Mouse (Mus musculus) hindbrain, embryonic 15.5 days (tissue): ENCODE data around the gene Adamts4. TPM values are rescaled to one million over a fixed set of nuclear protein-coding genes. Genes with fewer than 3 reads are reported as not detected.
A peak's percentile ranks its signal among the peaks of the same experiment; 100 is the strongest.

Experiments used
- ATAC-seq: fragments of 200-750 bp; cut with Nextera tagmentation; 2 replicates; pipeline ENCODE4 v1.8.0; 2017; ENCODE audit warnings: low read depth, moderate number of reproducible peaks, moderate TSS enrichment; ENCODE audit not compliant: low FRiP score
- H3K27ac ChIP-seq: fragments of 300-500 bp; sonication (generic); replicated peaks from 2 replicates; pipeline ENCODE4 v1.5.1; 2015; ENCODE audit warnings: mild to moderate bottlenecking, inconsistent platforms
- H3K27me3 ChIP-seq: fragments of 300-500 bp; sonication (generic); 2 replicates; pipeline ENCODE4 v1.6.1; 2015; ENCODE audit warnings: control low read depth, inconsistent platforms
- H3K36me3 ChIP-seq: fragments of 300-500 bp; sonication (generic); 2 replicates; pipeline ENCODE4 v1.6.1; 2015; ENCODE audit warnings: control low read depth, inconsistent platforms
- H3K4me1 ChIP-seq: fragments of 300-500 bp; sonication (generic); replicated peaks from 2 replicates; pipeline ENCODE4 v1.6.1; 2015; ENCODE audit warnings: control low read depth, inconsistent platforms
- H3K4me2 ChIP-seq: fragments of 300-500 bp; sonication (generic); 2 replicates; pipeline ENCODE4 v1.6.1; 2015; ENCODE audit warnings: moderate library complexity, mild to moderate bottlenecking, inconsistent platforms
- H3K4me3 ChIP-seq: fragments of 300-500 bp; sonication (generic); 2 replicates; pipeline ENCODE4 v1.5.1; 2015; ENCODE audit warnings: mild to moderate bottlenecking, inconsistent platforms
- H3K9ac ChIP-seq: fragments of 300-500 bp; sonication (generic); 2 replicates; pipeline ENCODE4 v1.6.1; 2015; ENCODE audit warnings: inconsistent platforms
- H3K9me3 ChIP-seq: fragments of 300-500 bp; sonication (generic); 2 replicates; pipeline ENCODE4 v1.6.1; 2016; ENCODE audit warnings: control low read depth, inconsistent platforms
- WGBS: fragments of 180-500 bp; shearing (Covaris S2); methylation state at CpG from one replicate; pipeline ENCODE4 v1.1.7; 2015; 5-methylcytosine and 5-hydroxymethylcytosine counted together
- polyA plus RNA-seq: library from polyadenylated mRNA; unstranded; fragments of >200 nt; fragmentation: Nextera tagmentation; extraction: Ambion mirVana; gene quantifications from 2 replicates; pipeline ENCODE4 v1.2.1, GENCODE M21; 2015

Adamts4 gene
- polyA plus RNA-seq, 1 experiment from 2014 or later = 6.2 TPM

DNA sequence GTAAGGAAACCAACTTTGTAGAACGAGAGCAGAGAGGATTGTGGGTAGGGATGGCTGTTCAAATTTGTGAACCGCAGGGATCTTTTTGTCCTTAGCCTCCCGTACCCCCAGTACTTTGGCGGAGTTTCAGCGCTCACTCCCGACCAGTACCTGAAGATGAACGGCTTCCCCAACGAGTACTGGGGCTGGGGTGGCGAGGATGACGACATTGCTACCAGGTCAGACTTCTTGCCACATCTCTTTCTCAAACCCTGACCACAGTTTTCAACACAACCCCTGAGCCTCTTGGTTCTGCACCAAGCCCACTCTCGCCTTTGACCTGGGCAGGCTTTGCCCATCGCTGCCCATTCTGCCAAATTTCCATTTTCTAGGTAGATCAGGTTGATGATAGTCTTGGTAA lies 23.9 kb downstream of the Adamts4 start:
- Histone ChIP-seq H3K4me2 (no peak overlapping the region), H3K27ac (no peak overlapping the region), H3K9me3 (no peaks in the 10 kb centered on the region), H3K27me3 (no peaks in the 10 kb centered on the region), H3K4me3 (no peak overlapping the region), H3K9ac (no peak overlapping the region), H3K4me1 (peaks cover 28% of the 10 kb centered on the region), H3K36me3 (peaks cover 45% of the 10 kb centered on the region)
- WGBS = 90% methylated on average over 12 of the region's 12 CpGs
- ATAC-seq = no peak

DNA sequence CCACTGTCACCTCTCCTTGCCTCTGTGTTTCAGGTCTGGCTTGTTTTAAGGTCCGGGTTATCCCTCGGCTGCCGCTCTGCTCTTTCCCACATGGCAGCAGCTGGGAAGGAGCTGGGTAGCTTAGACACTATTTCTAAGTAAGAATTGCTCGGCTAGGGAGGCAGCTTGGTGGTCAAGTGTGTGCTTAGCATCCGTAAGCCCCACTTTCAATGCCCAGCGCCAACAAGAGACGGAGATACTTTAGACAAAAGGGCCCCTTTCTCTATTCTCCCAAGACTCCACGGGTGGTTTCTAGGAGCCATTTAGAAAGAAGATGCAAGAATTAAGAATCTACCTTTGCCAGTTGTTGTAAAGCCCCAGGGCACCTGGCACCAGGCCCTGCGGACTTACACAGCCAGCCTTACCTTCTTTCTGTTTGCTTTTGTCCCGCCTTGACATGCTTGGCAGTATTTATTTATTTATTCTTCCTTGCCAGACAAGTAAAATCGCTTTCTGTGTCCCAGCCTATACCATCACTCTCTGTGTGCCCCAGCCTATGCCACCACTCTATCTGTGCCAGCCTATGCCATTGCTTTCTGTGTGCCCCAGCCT lies 25.0 kb downstream of the Adamts4 start:
- Histone ChIP-seq H3K9me3 (no peaks in the 10 kb centered on the region), H3K4me2 (no peak overlapping the region), H3K27ac (no peak overlapping the region), H3K9ac (no peak overlapping the region), H3K4me3 (no peak overlapping the region), H3K27me3 (no peaks in the 10 kb centered on the region), H3K36me3 (peaks cover 45% of the 10 kb centered on the region), H3K4me1 (peaks cover 30% of the 10 kb centered on the region)
- ATAC-seq = no peak
- 74% methylated on average over 11 of the region's 11 CpGs for WGBS

DNA sequence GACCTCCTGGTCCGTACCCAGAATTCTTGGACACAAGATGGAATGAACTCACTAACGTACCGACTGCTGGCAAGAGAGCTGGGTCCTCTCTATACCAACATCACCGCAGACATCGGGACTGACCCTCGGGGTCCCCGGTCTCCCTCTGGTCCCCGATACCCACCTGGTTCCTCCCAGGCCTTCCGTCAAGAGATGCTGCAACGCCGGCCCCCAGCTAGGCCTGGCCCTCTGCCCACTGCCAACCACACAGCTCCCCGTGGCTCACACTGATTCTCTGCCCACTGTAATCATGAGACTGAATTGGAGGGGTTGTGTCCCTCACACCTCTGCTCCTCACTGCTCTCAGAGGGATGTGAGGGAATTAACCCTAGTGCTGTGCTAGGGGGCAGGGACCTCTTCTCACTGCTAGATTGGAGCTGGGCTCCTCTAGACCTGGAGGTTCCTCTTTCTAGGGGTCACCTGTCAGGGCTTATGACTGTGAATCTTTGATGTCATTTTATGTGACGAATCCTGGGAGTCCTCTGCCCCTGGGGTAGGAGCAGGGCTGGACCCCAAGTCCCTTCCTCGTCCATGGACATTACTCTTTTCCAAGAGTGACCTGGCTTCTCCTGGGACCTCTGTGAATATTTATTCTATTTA lies 26.0 kb downstream of the Adamts4 start:
- Histone ChIP-seq H3K4me3 (no peak overlapping the region), H3K4me1 (peaks cover 28% of the 10 kb centered on the region), H3K4me2 (no peak overlapping the region), H3K9ac (no peak overlapping the region), H3K27me3 (no peaks in the 10 kb centered on the region), H3K27ac (no peak overlapping the region), H3K9me3 (no peaks in the 10 kb centered on the region), H3K36me3 (peaks cover 45% of the 10 kb centered on the region)
- no peak for ATAC-seq
- WGBS = 91% methylated on average over 14 of the region's 14 CpGs

DNA sequence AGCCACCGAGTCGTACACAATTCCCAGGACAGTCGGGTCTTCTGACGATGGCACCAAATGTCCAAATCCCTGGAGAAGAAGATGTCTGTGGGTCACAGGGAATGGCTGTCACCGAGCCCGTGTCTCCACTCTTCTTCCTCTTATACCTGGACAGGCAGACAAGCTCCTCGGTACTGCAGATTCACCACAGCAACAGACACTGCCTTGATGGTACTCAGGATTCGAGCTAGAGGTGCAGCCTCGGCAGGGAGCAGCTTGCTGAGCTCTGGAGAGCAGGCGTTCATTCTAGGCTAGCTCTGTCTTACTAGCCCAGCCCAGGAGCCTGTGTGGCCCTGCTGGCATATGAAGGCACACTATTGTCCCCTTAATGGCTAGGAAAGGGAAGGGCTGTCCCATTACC lies 27.5 kb downstream of the Adamts4 start:
- no peak overlapping the region for H3K27ac ChIP-seq
- H3K27me3 ChIP-seq = no peaks in the 10 kb centered on the region
- peaks cover 47% of the 10 kb centered on the region for H3K36me3 ChIP-seq
- peaks cover 26% of the 10 kb centered on the region for H3K4me1 ChIP-seq
- no peak overlapping the region for H3K4me2 ChIP-seq
- ATAC-seq = no peak
- H3K4me3 ChIP-seq = no peak overlapping the region
- H3K9me3 ChIP-seq = no peaks in the 10 kb centered on the region
- H3K9ac ChIP-seq = no peak overlapping the region
- 86% methylated on average over 10 of the region's 10 CpGs for WGBS

- Histone ChIP-seq H3K9me3 (no peaks in the 10 kb centered on the region), H3K4me3 (no peak overlapping the region), H3K4me1 (peaks cover 26% of the 10 kb centered on the region), H3K27ac (no peak overlapping the region), H3K27me3 (no peaks in the 10 kb centered on the region), H3K9ac (no peak overlapping the region), H3K36me3 (peaks cover 43% of the 10 kb centered on the region), H3K4me2 (no peak overlapping the region)
- no peak for ATAC-seq
- 94% methylated on average over 8 of the region's 8 CpGs for WGBS
These were observed 28.2 kb downstream of the Adamts4 start for GRCm38 (mm10) chr1:171278436-171278835.

- H3K4me3 ChIP-seq = no peak overlapping the region
- H3K27me3 ChIP-seq = no peaks in the 10 kb centered on the region
- WGBS = 89% methylated on average over 14 of the region's 14 CpGs
- ATAC-seq = no peak
- H3K9me3 ChIP-seq = no peaks in the 10 kb centered on the region
- 0 out of 2 replicates have a peak overlapping the region, but pooled peaks have one; percentile 73 for H3K4me2 ChIP-seq
- peaks cover 42% of the 10 kb centered on the region for H3K36me3 ChIP-seq
- H3K9ac ChIP-seq = no peak overlapping the region
- peaks cover 26% of the 10 kb centered on the region for H3K4me1 ChIP-seq
- no peak overlapping the region for H3K27ac ChIP-seq
These were observed 28.9 kb downstream of the Adamts4 start for GRCm38 (mm10) chr1:171279012-171279705.

- Histone ChIP-seq H3K9me3 (no peaks in the 10 kb centered on the region), H3K27ac (no peak overlapping the region), H3K9ac (no peak overlapping the region), H3K4me1 (peaks cover 26% of the 10 kb centered on the region), H3K36me3 (peaks cover 42% of the 10 kb centered on the region), H3K27me3 (no peaks in the 10 kb centered on the region), H3K4me2 (peak overlapping the region; percentile 73), H3K4me3 (peak overlapping the region; percentile 67)
- no peak for ATAC-seq
- 60% methylated on average over 5 of the region's 5 CpGs for WGBS
These were observed 29.5 kb downstream of the Adamts4 start for GRCm38 (mm10) chr1:171279721-171280120.

GRCm38 (mm10) chr1:171280250-171280915 lies 30.2 kb downstream of the Adamts4 start:
- Histone ChIP-seq H3K27me3 (no peaks in the 10 kb centered on the region), H3K4me1 (peaks cover 27% of the 10 kb centered on the region), H3K36me3 (peaks cover 46% of the 10 kb centered on the region), H3K4me3 (peak overlapping the region; percentile 67), H3K9me3 (no peaks in the 10 kb centered on the region), H3K27ac (peak overlapping the region; percentile 36; the same call in 1 of the 2 replicates), H3K9ac (peak overlapping the region; percentile 61), H3K4me2 (peak overlapping the region; percentile 73)
- ATAC-seq = no peak; the same call in 1 of the 2 replicates
- under 1% methylated on average over 25 of the region's 25 CpGs for WGBS

- peak; percentile 97 for ATAC-seq
- Histone ChIP-seq H3K4me3 (peak within 1 kb of the TSS; percentile 67), H3K9me3 (no peaks in the 10 kb centered on the region), H3K4me2 (peak within 1 kb of the TSS; percentile 73), H3K9ac (peak within 1 kb of the TSS; percentile 61), H3K4me1 (peaks cover 33% of the 10 kb centered on the region), H3K27ac (peak within 1 kb of the TSS; percentile 78), H3K27me3 (no peaks in the 10 kb centered on the region), H3K36me3 (peaks cover 43% of the 10 kb centered on the region)
- under 1% methylated on average over 26 of the region's 26 CpGs for WGBS
These were observed 30.8 kb downstream of the Adamts4 start, which contains the start of gene Ppox for GRCm38 (mm10) chr1:171280916-171281527. Gene Ppox (minus strand): TSS chr1:171281186.

DNA sequence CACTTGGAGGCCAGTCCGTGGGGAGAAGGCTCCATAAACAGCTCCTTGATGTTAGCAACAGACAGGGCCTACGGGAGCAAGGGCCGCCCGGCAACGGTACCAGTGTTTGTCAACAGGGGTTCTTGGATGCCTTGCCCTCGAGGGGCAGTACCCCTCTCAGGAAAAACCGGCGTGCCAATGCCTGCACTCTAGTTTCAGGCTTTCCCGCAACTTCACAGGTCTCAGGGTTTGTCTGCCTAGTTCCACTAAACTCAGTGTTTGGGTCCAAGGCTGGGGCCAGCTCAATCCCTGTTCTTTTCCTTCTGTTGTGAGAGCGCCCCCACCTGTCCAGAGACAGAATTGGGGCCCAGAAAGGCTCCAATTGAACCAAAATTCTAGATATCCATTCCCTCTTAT lies 31.3 kb downstream of the Adamts4 start:
- peak overlapping the region; percentile 67 for H3K4me3 ChIP-seq
- H3K9ac ChIP-seq = peak overlapping the region; percentile 24
- H3K27me3 ChIP-seq = no peaks in the 10 kb centered on the region
- H3K4me2 ChIP-seq = peak overlapping the region; percentile 73
- under 1% methylated on average over 10 of the region's 10 CpGs for WGBS
- peaks cover 38% of the 10 kb centered on the region for H3K4me1 ChIP-seq
- peaks cover 43% of the 10 kb centered on the region for H3K36me3 ChIP-seq
- no peaks in the 10 kb centered on the region for H3K9me3 ChIP-seq
- H3K27ac ChIP-seq = peak overlapping the region; percentile 78
- peak; percentile 57 for ATAC-seq

GRCm38 (mm10) chr1:171282086-171282805 lies 32.0 kb downstream of the Adamts4 start:
- 81% methylated on average over 18 of the region's 18 CpGs for WGBS
- peaks cover 36% of the 10 kb centered on the region for H3K36me3 ChIP-seq
- H3K27me3 ChIP-seq = no peaks in the 10 kb centered on the region
- H3K4me1 ChIP-seq = peaks cover 45% of the 10 kb centered on the region
- peak overlapping the region; percentile 67 for H3K4me3 ChIP-seq
- H3K9me3 ChIP-seq = no peaks in the 10 kb centered on the region
- peak overlapping the region; percentile 24; the same call in 1 of the 2 replicates for H3K9ac ChIP-seq
- ATAC-seq = no peak
- H3K27ac ChIP-seq = no peak overlapping the region
- H3K4me2 ChIP-seq = peak overlapping the region; percentile 73
